In genomic region chr5:24029331-24029771, GRCm38 (mm10) we compare ENCODE assay signal across 8 mouse cellular contexts. TPM values are rescaled to one million over a fixed set of nuclear protein-coding genes. Genes with fewer than 3 reads are reported as not detected.
A peak's percentile ranks its signal among the peaks of the same experiment; 100 is the strongest.
DNase-seq lines count a peak whose midpoint lies in the region; ATAC-seq and TF ChIP-seq lines count a peak whose summit lies in the region.

No protein-coding gene starts in this region.

- dilution Hi-C loops in CH12.LX (cut with MboI; ENCODE audit: extremely low pct_ligation_motif_present, extremely low pct_unique_long_range_greater_than_20kb, low sequenced_read_pairs), result no loop called here

- H3K9ac ChIP-seq in CH12.LX (ENCODE audit: insufficient read depth, low read depth), result peak overlapping the region; percentile 84
- H3K9ac ChIP-seq in embryonic facial prominence, embryonic 11.5 days (replicated peaks; ENCODE audit: low read length), result peak overlapping the region; percentile 83
- peak overlapping the region; percentile 98 for H3K9ac ChIP-seq in heart, postnatal 0 days (replicated peaks; ENCODE audit: low read depth, low read length)
- peak overlapping the region; percentile 88 for H3K9ac ChIP-seq in lung, embryonic 15.5 days

- TF ChIP-seq EP300 in CH12.LX (IDR thresholded peaks at IDR 0.05; ENCODE audit: low read length), result peak; percentile 31; the same call in 1 of the 2 replicates
- no peak for TF ChIP-seq EP300 in heart, postnatal 0 days (IDR thresholded peaks at IDR 0.05; ENCODE audit: low read depth)

- in situ Hi-C loops in CH12.LX (cut with MboI; ENCODE audit: low pct_ligation_motif_present, low pct_unique_long_range_greater_than_20kb, low sequenced_read_pairs), result no loop called here

- H3K36me3 ChIP-seq in CH12.LX (replicated peaks in 1 of 2; ENCODE audit: control insufficient read depth in 1 of 2, insufficient read depth in 1 of 2, low read length in 1 of 2), result peaks cover 2 to 24% of the 10 kb centered on the region in 2 experiments
- H3K36me3 ChIP-seq in embryonic facial prominence, embryonic 11.5 days (replicated peaks; ENCODE audit: control insufficient read depth, insufficient read depth, low read depth, low read length), result no peaks in the 10 kb centered on the region
- H3K36me3 ChIP-seq in heart, postnatal 0 days (replicated peaks; ENCODE audit: control insufficient read depth, insufficient read depth, low read length), result no peaks in the 10 kb centered on the region
- no peaks in the 10 kb centered on the region for H3K36me3 ChIP-seq in lung, embryonic 15.5 days

- TF ChIP-seq CTCF in CH12.LX (conservative IDR thresholded peaks at IDR 0.05 in 1 of 2, IDR thresholded peaks at IDR 0.05 in 1 of 2; ENCODE audit: low read depth in 2 of 2, low read length in 2 of 2), result peak in 1 of 2 experiments; percentile 62; a peak in 2 of 4 replicates
- TF ChIP-seq CTCF in heart, postnatal 0 days (IDR thresholded peaks at IDR 0.05; ENCODE audit: low read depth), result peak; percentile 67
- TF ChIP-seq CTCF in olfactory bulb, adult 2 months (IDR thresholded peaks at IDR 0.05; ENCODE audit: insufficient read depth, low read depth, low read length), result no peak

- 7% methylated on average over 11 of the region's 11 CpGs for WGBS in embryonic facial prominence, embryonic 11.5 days
- WGBS in heart, postnatal 0 days, result 2% methylated on average over 11 of the region's 11 CpGs
- 3% methylated on average over 11 of the region's 11 CpGs for WGBS in lung, embryonic 15.5 days
- 1% methylated on average over 11 of the region's 11 CpGs for WGBS in olfactory bulb, adult 2 months

- no peak overlapping the region for H3K27ac ChIP-seq in CH12.LX (ENCODE audit: insufficient read depth, low read depth)
- no peak overlapping the region for H3K27ac ChIP-seq in embryonic facial prominence, embryonic 11.5 days (replicated peaks; ENCODE audit: low read depth, low read length)
- H3K27ac ChIP-seq in heart, postnatal 0 days (ENCODE audit: low read depth), result peak overlapping the region; percentile 93
- H3K27ac ChIP-seq in lung, embryonic 15.5 days, result peak overlapping the region; percentile 67; the same call in 1 of the 2 replicates
- no peak overlapping the region for H3K27ac ChIP-seq in olfactory bulb, adult 2 months (ENCODE audit: insufficient read depth, low read depth, low read length)

- 0 out of 2 replicates have a peak, but pooled peaks have one; percentile 35 for ATAC-seq in embryonic facial prominence, embryonic 11.5 days (replicated peaks; ENCODE audit: insufficient number of reproducible peaks, low FRiP score, low TSS enrichment, low read depth)
- peak; percentile 15; the same call in 1 of the 2 replicates for ATAC-seq in heart, postnatal 0 days (ENCODE audit: insufficient read depth, low read depth)
- ATAC-seq in lung, embryonic 15.5 days (ENCODE audit: borderline replicate concordance, extremely low read depth, low FRiP score, low TSS enrichment), result 0 out of 2 replicates have a peak, but pooled peaks have one; percentile 29

- H3K9me3 ChIP-seq in CH12.LX (replicated peaks; ENCODE audit: low read length), result no peaks in the 10 kb centered on the region
- no peaks in the 10 kb centered on the region for H3K9me3 ChIP-seq in embryonic facial prominence, embryonic 11.5 days (replicated peaks; ENCODE audit: control insufficient read depth, low read length)
- no peaks in the 10 kb centered on the region for H3K9me3 ChIP-seq in heart, postnatal 0 days (replicated peaks; ENCODE audit: control insufficient read depth, low read length)
- no peaks in the 10 kb centered on the region for H3K9me3 ChIP-seq in lung, embryonic 15.5 days

- DNase-seq in CH12.LX (ENCODE audit: extremely low read depth), result peak; percentile 74
- DNase-seq in adrenal gland, postnatal 25 days, result peak; percentile 33
- peak; percentile 80 for DNase-seq in embryonic facial prominence, embryonic 11.5 days (ENCODE audit: low spot score)
- DNase-seq in heart, postnatal 0 days (ENCODE audit: low spot score), result peak; percentile 83
- peak; percentile 70 to 71 for DNase-seq in kidney, postnatal 36 days
- peak; percentile 75 for DNase-seq in thymus, postnatal 14 days

- H3K4me3 ChIP-seq in CH12.LX (replicated peaks in 1 of 3; ENCODE audit: low read depth in 2 of 3, low read length in 2 of 3, poor library complexity in 1 of 3), result peak overlapping the region; percentile 74 to 98 (median 98)
- peak overlapping the region; percentile 84 for H3K4me3 ChIP-seq in embryonic facial prominence, embryonic 11.5 days (ENCODE audit: low read depth, low read length)
- H3K4me3 ChIP-seq in heart, postnatal 0 days (ENCODE audit: low read depth, low read length), result peak overlapping the region; percentile 99
- H3K4me3 ChIP-seq in lung, embryonic 15.5 days, result peak overlapping the region; percentile 75
- peak overlapping the region; percentile 83 for H3K4me3 ChIP-seq in olfactory bulb, adult 2 months (ENCODE audit: insufficient read depth, low read depth, low read length)

- H3K27me3 ChIP-seq in CH12.LX (replicated peaks), result no peaks in the 10 kb centered on the region
- H3K27me3 ChIP-seq in embryonic facial prominence, embryonic 11.5 days (ENCODE audit: control insufficient read depth, insufficient read depth, low read length), result no peaks in the 10 kb centered on the region
- no peaks in the 10 kb centered on the region for H3K27me3 ChIP-seq in heart, postnatal 0 days (ENCODE audit: control insufficient read depth, insufficient read depth, low read length)
- no peaks in the 10 kb centered on the region for H3K27me3 ChIP-seq in lung, embryonic 15.5 days

- no peak for TF ChIP-seq POLR2A in CH12.LX (IDR thresholded peaks at IDR 0.05; ENCODE audit: low read depth, low read length)
- no peak for TF ChIP-seq POLR2A in olfactory bulb, adult 2 months (IDR thresholded peaks at IDR 0.05; ENCODE audit: insufficient read depth, low read depth, low read length)

- peaks cover 24% of the 10 kb centered on the region for H3K79me2 ChIP-seq in CH12.LX (replicated peaks; ENCODE audit: control insufficient read depth, extremely low read depth, insufficient read depth, poor library complexity, severe bottlenecking)

- H3K4me2 ChIP-seq in CH12.LX (ENCODE audit: insufficient read depth, low read depth, poor library complexity, severe bottlenecking), result peak overlapping the region; percentile 88
- H3K4me2 ChIP-seq in embryonic facial prominence, embryonic 11.5 days (ENCODE audit: low read depth, low read length), result peak overlapping the region; percentile 90
- H3K4me2 ChIP-seq in heart, postnatal 0 days (ENCODE audit: low read depth, low read length), result peak overlapping the region; percentile 98
- H3K4me2 ChIP-seq in lung, embryonic 15.5 days, result peak overlapping the region; percentile 96

- peak; percentile 39 for TF ChIP-seq RAD21 in CH12.LX (IDR thresholded peaks at IDR 0.05; ENCODE audit: low read depth, low read length)

- H3K4me1 ChIP-seq in CH12.LX (ENCODE audit: control insufficient read depth in 1 of 2, insufficient read depth in 2 of 2), result peaks cover 7 to 47% of the 10 kb centered on the region in 2 experiments; a peak in 3 of 4 replicates
- H3K4me1 ChIP-seq in embryonic facial prominence, embryonic 11.5 days (ENCODE audit: control insufficient read depth, insufficient read depth, low read length), result no peaks in the 10 kb centered on the region
- peaks cover 17% of the 10 kb centered on the region for H3K4me1 ChIP-seq in heart, postnatal 0 days (ENCODE audit: control insufficient read depth, insufficient read depth)
- H3K4me1 ChIP-seq in lung, embryonic 15.5 days, result peaks cover 10% of the 10 kb centered on the region; the same call in 1 of the 2 replicates
- 0 out of 2 replicates have a peak, but pooled peaks cover 2% of the 10 kb centered on the region for H3K4me1 ChIP-seq in olfactory bulb, adult 2 months (ENCODE audit: control insufficient read depth, insufficient read depth, low read length)

TF ChIP-seq in CH12.LX, 34 proteins besides CTCF, POLR2A, EP300 and RAD21 (continues in another document):
- TF ChIP-seq ETS1 (conservative IDR thresholded peaks at IDR 0.05; ENCODE audit: low read depth, low read length), result 0 out of 2 replicates have a peak, but pooled peaks have one; percentile 17
- no peak for TF ChIP-seq KAT2A (IDR thresholded peaks at IDR 0.05; ENCODE audit: insufficient replicate concordance, low read length)
- TF ChIP-seq SIN3A (IDR thresholded peaks at IDR 0.05; ENCODE audit: low read length), result peak; percentile 82
- no peak for TF ChIP-seq CHD2 (IDR thresholded peaks at IDR 0.05; ENCODE audit: low read length)
- TF ChIP-seq USF2 (conservative IDR thresholded peaks at IDR 0.05; ENCODE audit: low read depth, low read length), result no peak
- no peak for TF ChIP-seq MEF2A (IDR thresholded peaks at IDR 0.05; ENCODE audit: borderline replicate concordance, low read depth, low read length)
- TF ChIP-seq ZKSCAN1 (IDR thresholded peaks at IDR 0.05; ENCODE audit: borderline replicate concordance, low read depth, low read length), result no peak
- 0 out of 2 replicates have a peak, but pooled peaks have one; percentile 36 for TF ChIP-seq MAZ (IDR thresholded peaks at IDR 0.05; ENCODE audit: low read depth, low read length)
- TF ChIP-seq JUND (conservative IDR thresholded peaks at IDR 0.05; ENCODE audit: low read depth, low read length), result no peak
- TF ChIP-seq TBP (conservative IDR thresholded peaks at IDR 0.05; ENCODE audit: low read depth, low read length), result no peak
- no peak for TF ChIP-seq JUN (IDR thresholded peaks at IDR 0.05; ENCODE audit: insufficient read depth, low read depth, low read length)
- TF ChIP-seq GABPA (IDR thresholded peaks at IDR 0.05; ENCODE audit: insufficient replicate concordance, low read depth, low read length), result no peak
- no peak; the same call in 1 of the 2 replicates for TF ChIP-seq TCF12 (IDR thresholded peaks at IDR 0.05; ENCODE audit: low read depth, low read length)
- TF ChIP-seq UBTF (IDR thresholded peaks at IDR 0.05; ENCODE audit: low read depth, low read length), result peak; percentile 59; the same call in 1 of the 2 replicates
- TF ChIP-seq SMC3 (IDR thresholded peaks at IDR 0.05; ENCODE audit: low read depth, low read length), result peak; percentile 51
- TF ChIP-seq ELF1 (IDR thresholded peaks at IDR 0.05; ENCODE audit: low read depth, low read length), result no peak
- 0 out of 2 replicates have a peak, but pooled peaks have one; percentile 50 for TF ChIP-seq CHD1 (IDR thresholded peaks at IDR 0.05; ENCODE audit: low read depth, low read length)

RNA-seq across cellular contexts. Expression of gene Fam126a, which starts 1.1 kb away (rescaled TPM):
- 18.2 and 22.6 TPM in 2 replicates for total RNA-seq in CH12.LX (2012; rRNA removed)
- 16.5 and 19.6 TPM in 2 replicates for total RNA-seq in CH12.LX (2014; rRNA removed)
- 31.6 and 32.6 TPM in 2 replicates for polyA plus RNA-seq in CH12.LX (2012; ENCODE audit: insufficient read length, low read depth)
- total RNA-seq in adrenal gland, postnatal 25 days (2021), result 98.2 and 127 TPM in 2 replicates
- 32.0 and 35.6 TPM in 2 replicates for polyA plus RNA-seq in embryonic facial prominence, embryonic 11.5 days (2014; fragmentation: Nextera tagmentation; extraction: Ambion mirVana)
- total RNA-seq in heart, postnatal 0 days (2014; rRNA removed; ENCODE audit: low replicate concordance), result 37.3 and 37.6 TPM in 2 replicates
- 23.3 and 27.7 TPM in 2 replicates for polyA plus RNA-seq in heart, postnatal 0 days (2015; fragmentation: Nextera tagmentation; extraction: Ambion mirVana)
- polyA plus RNA-seq in lung, embryonic 15.5 days (2015; fragmentation: Nextera tagmentation; extraction: Ambion mirVana), result 17.4 and 18.2 TPM in 2 replicates
- not detected in 2 replicates for polyA plus RNA-seq in olfactory bulb, adult 2 months (2012; ENCODE audit: insufficient read depth, insufficient read length, low replicate concordance, missing spikeins)

Comparison
In these comparisons a context has a peak if more than half of its experiments do, and no peak if none do; other contexts are left out.
1. DNase-seq: peak in every context shown above with its lines; median percentile 83 in heart, postnatal 0 days; 80 in embryonic facial prominence, embryonic 11.5 days; 75 in thymus, postnatal 14 days; 74 in CH12.LX; 70 in kidney, postnatal 36 days; 33 in adrenal gland, postnatal 25 days.
2. H3K27ac ChIP-seq: peak in heart, postnatal 0 days (single experiment) and lung, embryonic 15.5 days (single experiment); none in CH12.LX (single experiment), embryonic facial prominence, embryonic 11.5 days (single experiment) and olfactory bulb, adult 2 months (single experiment).
3. Peak in every context shown above with its lines, with median percentiles within 50 percentile points of each other: H3K4me2 ChIP-seq, H3K4me3 ChIP-seq, H3K9ac ChIP-seq and ATAC-seq.